Mouse (Mus musculus): ENCODE measurements at regions not wholly inside any gene's neighbourhood (a gene's known extent, or its start where the extent isn't known, plus 50 kb on each side); places are given as distances from the start of the nearest gene placed in this dataset.

DNA sequence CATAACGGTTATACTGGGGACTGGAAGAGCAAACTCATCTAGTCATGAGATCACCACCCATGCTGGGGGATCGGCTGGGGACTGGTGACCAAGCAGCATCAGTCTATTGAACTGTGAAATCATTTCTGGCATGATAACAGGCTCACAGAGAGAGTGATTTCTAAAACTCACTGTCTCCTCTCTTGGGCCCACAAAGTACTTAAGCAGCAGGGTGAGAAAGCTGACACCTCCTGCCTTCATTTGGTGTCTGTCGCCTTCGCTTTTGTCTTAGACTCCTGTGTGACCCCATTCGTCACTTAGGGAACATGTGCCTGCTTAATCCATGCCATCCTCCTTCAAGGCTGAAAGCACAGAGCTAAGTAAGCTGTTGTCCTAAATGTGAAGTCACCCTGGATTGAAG, 154.3 kb upstream of the Mylip start:
- Histone ChIP-seq H3K27me3 (ENCODE audit: control insufficient read depth, insufficient read depth, low read length) (no peaks in the 10 kb centered on the region), H3K4me1 (ENCODE audit: control insufficient read depth, insufficient read depth, low read length) (no peaks in the 10 kb centered on the region), H3K36me3 (ENCODE audit: control insufficient read depth, insufficient read depth, low read length) (no peaks in the 10 kb centered on the region), H3K4me2 (no peak overlapping the region), H3K4me3 (ENCODE audit: low read depth, low read length) (no peak overlapping the region), H3K27ac (ENCODE audit: low read depth, low read length) (no peak overlapping the region), H3K9ac (ENCODE audit: low read depth, low read length) (no peak overlapping the region), H3K9me3 (replicated peaks; ENCODE audit: control insufficient read depth, low read length) (no peaks in the 10 kb centered on the region)
- no peak for ATAC-seq (replicated peaks; ENCODE audit: insufficient number of reproducible peaks, low FRiP score, low TSS enrichment)
- WGBS (ENCODE audit: insufficient replicate concordance): 61% methylated on average over 5 of the region's 5 CpGs

DNA sequence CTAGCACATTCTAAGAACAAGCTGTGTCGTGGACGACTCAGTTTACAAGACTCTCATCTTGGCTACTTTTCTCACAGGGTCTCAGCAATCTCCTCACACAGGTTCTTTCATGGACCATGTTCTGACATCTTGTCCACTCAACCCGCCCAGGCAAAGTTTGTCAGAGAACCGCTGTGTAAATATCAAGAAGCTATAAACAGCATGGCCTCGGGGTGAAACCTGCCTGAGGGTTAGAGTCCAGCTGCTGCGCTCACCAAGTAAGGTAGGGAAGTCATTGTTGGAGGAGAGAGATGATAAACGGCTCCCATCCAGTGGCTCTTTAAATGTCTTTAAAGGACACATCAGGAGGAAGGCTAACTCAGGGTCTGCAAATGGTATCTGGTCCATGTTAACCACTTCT, 151.3 kb upstream of the Mylip start:
- no peak overlapping the region for H3K4me2 ChIP-seq
- WGBS (ENCODE audit: insufficient replicate concordance): 70% methylated on average over 7 of the region's 7 CpGs
- no peak overlapping the region for H3K27ac ChIP-seq (ENCODE audit: low read depth, low read length)
- no peaks in the 10 kb centered on the region for H3K4me1 ChIP-seq (ENCODE audit: control insufficient read depth, insufficient read depth, low read length)
- no peaks in the 10 kb centered on the region for H3K27me3 ChIP-seq (ENCODE audit: control insufficient read depth, insufficient read depth, low read length)
- no peak overlapping the region for H3K4me3 ChIP-seq (ENCODE audit: low read depth, low read length)
- H3K9me3 ChIP-seq (replicated peaks; ENCODE audit: control insufficient read depth, low read length): no peaks in the 10 kb centered on the region
- no peak for ATAC-seq (replicated peaks; ENCODE audit: insufficient number of reproducible peaks, low FRiP score, low TSS enrichment)
- no peak overlapping the region for H3K9ac ChIP-seq (ENCODE audit: low read depth, low read length)
- H3K36me3 ChIP-seq (ENCODE audit: control insufficient read depth, insufficient read depth, low read length): no peaks in the 10 kb centered on the region

DNA sequence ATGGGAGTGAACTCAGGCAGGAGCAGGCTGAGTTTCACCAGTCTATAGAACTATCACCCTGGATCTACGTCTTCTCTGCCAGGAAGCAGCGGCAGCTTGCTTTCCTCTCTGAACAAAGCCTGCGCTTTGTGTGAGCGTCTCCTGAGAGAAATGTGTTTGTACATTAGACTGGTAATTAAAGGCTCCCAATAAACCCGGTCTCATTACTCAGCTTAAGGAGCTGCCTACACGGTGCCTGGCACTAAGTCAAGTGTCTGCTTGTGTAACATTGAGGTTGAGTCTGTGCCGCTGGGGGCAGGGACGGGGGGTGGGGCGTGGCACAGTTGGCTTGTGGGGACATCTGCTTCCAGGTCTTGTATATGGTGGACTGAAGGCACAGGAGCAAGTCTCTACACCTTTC, 150.4 kb upstream of the Mylip start:
- no peak for ATAC-seq (replicated peaks; ENCODE audit: insufficient number of reproducible peaks, low FRiP score, low TSS enrichment)
- Histone ChIP-seq H3K4me2 (no peak overlapping the region), H3K4me1 (ENCODE audit: control insufficient read depth, insufficient read depth, low read length) (no peaks in the 10 kb centered on the region), H3K27me3 (ENCODE audit: control insufficient read depth, insufficient read depth, low read length) (no peaks in the 10 kb centered on the region), H3K9ac (ENCODE audit: low read depth, low read length) (no peak overlapping the region), H3K36me3 (ENCODE audit: control insufficient read depth, insufficient read depth, low read length) (no peaks in the 10 kb centered on the region), H3K4me3 (ENCODE audit: low read depth, low read length) (no peak overlapping the region), H3K9me3 (replicated peaks; ENCODE audit: control insufficient read depth, low read length) (no peaks in the 10 kb centered on the region), H3K27ac (ENCODE audit: low read depth, low read length) (no peak overlapping the region)
- WGBS (ENCODE audit: insufficient replicate concordance): 77% methylated on average over 9 of the region's 9 CpGs

DNA sequence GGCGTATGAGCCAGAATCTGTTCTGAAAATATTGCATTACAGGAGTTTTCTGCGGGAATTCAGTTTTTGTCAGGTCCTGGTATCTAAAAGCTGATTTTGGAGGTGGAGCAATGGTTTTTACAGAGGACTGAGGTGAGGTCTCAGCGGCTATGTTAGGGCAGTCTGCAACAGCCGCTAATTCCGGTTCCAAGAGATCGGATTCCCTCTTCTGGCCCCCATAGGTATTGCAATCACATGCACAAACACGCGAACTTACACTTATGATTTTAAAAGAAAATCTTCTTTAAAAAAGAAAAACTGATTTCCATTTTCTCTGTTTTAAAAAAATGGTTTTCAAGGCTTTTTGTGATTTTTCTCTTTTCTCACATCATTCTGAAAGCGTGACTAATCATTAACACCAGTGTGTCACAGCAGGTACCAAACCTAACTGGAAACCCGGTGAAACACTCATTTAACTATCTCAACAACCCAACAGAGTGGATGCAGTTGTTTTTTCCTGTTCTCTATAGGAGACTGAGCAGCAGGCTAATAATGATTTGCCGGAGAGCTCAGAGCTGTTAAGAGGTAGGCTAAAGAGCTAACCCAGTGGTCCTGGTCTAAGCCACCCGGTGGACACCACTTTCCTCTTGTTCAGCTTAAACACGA, 149.4 kb upstream of the Mylip start:
- Histone ChIP-seq H3K4me2 (no peak overlapping the region), H3K9ac (ENCODE audit: low read depth, low read length) (no peak overlapping the region), H3K4me3 (ENCODE audit: low read depth, low read length) (no peak overlapping the region), H3K4me1 (ENCODE audit: control insufficient read depth, insufficient read depth, low read length) (no peaks in the 10 kb centered on the region), H3K27me3 (ENCODE audit: control insufficient read depth, insufficient read depth, low read length) (no peaks in the 10 kb centered on the region), H3K36me3 (ENCODE audit: control insufficient read depth, insufficient read depth, low read length) (no peaks in the 10 kb centered on the region), H3K27ac (ENCODE audit: low read depth, low read length) (no peak overlapping the region), H3K9me3 (replicated peaks; ENCODE audit: control insufficient read depth, low read length) (no peaks in the 10 kb centered on the region)
- WGBS (ENCODE audit: insufficient replicate concordance): 68% methylated on average over 13 of the region's 13 CpGs
- ATAC-seq (replicated peaks; ENCODE audit: insufficient number of reproducible peaks, low FRiP score, low TSS enrichment): no peak

DNA sequence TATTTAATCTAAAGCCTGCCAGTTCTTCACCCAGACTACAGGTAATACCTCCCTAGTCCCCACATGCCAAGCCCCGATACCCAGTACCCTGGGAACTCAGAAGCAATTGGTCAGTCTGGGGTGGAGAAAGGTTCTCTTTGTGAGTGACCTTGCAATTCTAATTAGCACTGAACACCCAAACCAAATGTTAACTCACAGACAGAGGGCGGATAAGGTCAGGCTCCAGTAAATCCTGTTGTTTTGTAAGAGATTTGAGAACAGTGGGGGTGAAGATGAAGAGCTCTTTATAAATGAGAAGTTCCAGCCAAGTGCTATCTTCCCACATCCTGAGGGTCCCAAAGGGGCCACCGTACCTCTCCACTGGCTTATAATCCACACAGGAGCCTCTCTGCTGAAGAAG, 147.3 kb upstream of the Mylip start:
- H3K27ac ChIP-seq (ENCODE audit: low read depth, low read length): no peak overlapping the region
- H3K4me1 ChIP-seq (ENCODE audit: control insufficient read depth, insufficient read depth, low read length): no peaks in the 10 kb centered on the region
- no peaks in the 10 kb centered on the region for H3K36me3 ChIP-seq (ENCODE audit: control insufficient read depth, insufficient read depth, low read length)
- 67% methylated on average over 3 of the region's 3 CpGs for WGBS (ENCODE audit: insufficient replicate concordance)
- no peaks in the 10 kb centered on the region for H3K9me3 ChIP-seq (replicated peaks; ENCODE audit: control insufficient read depth, low read length)
- no peak overlapping the region for H3K4me2 ChIP-seq
- H3K4me3 ChIP-seq (ENCODE audit: low read depth, low read length): no peak overlapping the region
- ATAC-seq (replicated peaks; ENCODE audit: insufficient number of reproducible peaks, low FRiP score, low TSS enrichment): no peak
- H3K27me3 ChIP-seq (ENCODE audit: control insufficient read depth, insufficient read depth, low read length): no peaks in the 10 kb centered on the region
- H3K9ac ChIP-seq (ENCODE audit: low read depth, low read length): no peak overlapping the region

DNA sequence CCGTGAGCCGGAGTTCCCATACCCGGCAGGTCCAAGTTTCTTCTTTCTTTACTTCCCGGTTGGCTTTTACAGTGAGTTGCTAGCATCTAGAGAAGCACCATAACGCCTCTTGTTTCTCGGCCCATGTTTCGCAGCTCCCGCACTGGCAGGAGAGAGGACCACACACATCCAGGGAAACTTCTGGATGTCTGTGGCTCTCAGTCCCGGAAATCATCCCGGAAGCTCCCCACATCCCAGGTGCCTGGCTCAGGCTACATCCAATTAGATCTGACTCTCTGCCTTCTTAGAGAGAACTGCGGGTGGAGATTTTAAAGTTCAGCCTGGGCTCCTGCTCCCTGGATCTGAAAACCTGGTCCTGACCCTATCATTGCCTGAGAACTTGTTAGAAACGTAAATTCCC, 146.8 kb upstream of the Mylip start:
- no peak overlapping the region for H3K9ac ChIP-seq (ENCODE audit: low read depth, low read length)
- no peak overlapping the region for H3K4me3 ChIP-seq (ENCODE audit: low read depth, low read length)
- no peak overlapping the region for H3K27ac ChIP-seq (ENCODE audit: low read depth, low read length)
- no peaks in the 10 kb centered on the region for H3K36me3 ChIP-seq (ENCODE audit: control insufficient read depth, insufficient read depth, low read length)
- H3K4me1 ChIP-seq (ENCODE audit: control insufficient read depth, insufficient read depth, low read length): no peaks in the 10 kb centered on the region
- no peaks in the 10 kb centered on the region for H3K27me3 ChIP-seq (ENCODE audit: control insufficient read depth, insufficient read depth, low read length)
- WGBS (ENCODE audit: insufficient replicate concordance): 64% methylated on average over 12 of the region's 12 CpGs
- ATAC-seq (replicated peaks; ENCODE audit: insufficient number of reproducible peaks, low FRiP score, low TSS enrichment): no peak
- no peak overlapping the region for H3K4me2 ChIP-seq
- no peaks in the 10 kb centered on the region for H3K9me3 ChIP-seq (replicated peaks; ENCODE audit: control insufficient read depth, low read length)

DNA sequence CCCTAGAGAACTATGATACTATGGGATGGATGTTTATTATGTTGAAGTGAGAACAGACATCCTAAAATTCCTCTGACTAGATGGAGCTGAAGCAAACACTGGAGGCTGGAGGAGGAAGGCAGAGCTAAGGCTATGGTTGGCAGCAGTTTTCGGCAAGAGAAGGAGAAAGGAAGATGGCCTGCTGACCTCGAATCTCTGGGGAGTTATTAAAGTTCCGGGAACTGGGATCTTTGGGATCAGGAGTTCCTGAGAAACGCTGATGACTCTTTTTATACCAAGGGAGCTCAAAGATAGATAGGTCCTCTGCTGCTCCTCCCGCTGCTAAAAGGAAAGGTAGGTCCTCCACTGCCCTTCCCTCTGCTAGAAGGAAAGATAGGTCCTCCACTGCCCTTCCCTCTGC, 143.9 kb upstream of the Mylip start:
- WGBS (ENCODE audit: insufficient replicate concordance): 77% methylated on average over 5 of the region's 5 CpGs
- ATAC-seq (replicated peaks; ENCODE audit: insufficient number of reproducible peaks, low FRiP score, low TSS enrichment): no peak
- Histone ChIP-seq H3K4me3 (ENCODE audit: low read depth, low read length) (no peak overlapping the region), H3K9ac (ENCODE audit: low read depth, low read length) (no peak overlapping the region), H3K4me1 (ENCODE audit: control insufficient read depth, insufficient read depth, low read length) (no peaks in the 10 kb centered on the region), H3K9me3 (replicated peaks; ENCODE audit: control insufficient read depth, low read length) (no peaks in the 10 kb centered on the region), H3K27me3 (ENCODE audit: control insufficient read depth, insufficient read depth, low read length) (no peaks in the 10 kb centered on the region), H3K36me3 (ENCODE audit: control insufficient read depth, insufficient read depth, low read length) (no peaks in the 10 kb centered on the region), H3K27ac (ENCODE audit: low read depth, low read length) (no peak overlapping the region), H3K4me2 (no peak overlapping the region)

DNA sequence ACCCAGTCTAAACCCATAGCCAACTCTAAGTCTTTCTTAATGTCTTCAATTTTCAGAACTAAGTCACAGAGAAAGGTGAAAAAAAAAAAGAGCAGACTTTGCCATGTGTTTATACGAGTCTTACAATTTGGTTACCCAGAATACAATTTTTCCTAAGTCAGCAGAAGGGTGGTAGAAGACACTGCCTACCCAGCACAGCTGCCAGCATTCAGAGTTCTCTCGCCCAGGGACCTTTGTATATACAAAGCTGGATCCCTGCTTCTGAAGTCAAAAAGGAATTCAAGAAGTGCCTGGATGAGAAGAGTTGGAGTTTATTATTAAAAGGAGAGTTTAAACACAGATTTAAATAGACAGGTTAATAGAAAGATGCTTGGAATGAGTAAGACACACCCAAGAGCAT, 143.2 kb upstream of the Mylip start:
- Histone ChIP-seq H3K4me1 (ENCODE audit: control insufficient read depth, insufficient read depth, low read length) (no peaks in the 10 kb centered on the region), H3K27me3 (ENCODE audit: control insufficient read depth, insufficient read depth, low read length) (no peaks in the 10 kb centered on the region), H3K4me3 (ENCODE audit: low read depth, low read length) (no peak overlapping the region), H3K36me3 (ENCODE audit: control insufficient read depth, insufficient read depth, low read length) (no peaks in the 10 kb centered on the region), H3K9ac (ENCODE audit: low read depth, low read length) (no peak overlapping the region), H3K4me2 (no peak overlapping the region), H3K27ac (ENCODE audit: low read depth, low read length) (no peak overlapping the region), H3K9me3 (replicated peaks; ENCODE audit: control insufficient read depth, low read length) (no peaks in the 10 kb centered on the region)
- no peak for ATAC-seq (replicated peaks; ENCODE audit: insufficient number of reproducible peaks, low FRiP score, low TSS enrichment)
- WGBS (ENCODE audit: insufficient replicate concordance): 64% methylated on average over 2 of the region's 2 CpGs

DNA sequence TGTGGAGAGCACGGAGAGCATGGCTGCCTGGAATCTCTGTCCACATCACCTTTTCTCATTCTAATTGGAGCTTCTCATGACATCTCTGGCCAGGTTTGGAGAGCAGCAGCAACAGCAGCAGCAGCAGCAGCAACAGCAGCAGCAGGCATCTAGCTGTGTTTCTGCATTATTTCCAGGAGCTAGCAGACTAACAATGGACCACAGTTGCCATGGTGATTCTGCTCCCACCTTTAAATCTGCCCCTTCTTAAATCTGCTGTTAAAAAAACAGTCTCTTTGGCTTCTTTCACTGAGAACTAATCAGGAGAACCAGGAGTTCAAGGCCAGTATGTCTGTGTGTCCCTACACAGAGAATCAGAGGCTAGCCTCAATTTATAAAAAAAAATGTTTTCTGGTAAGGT, 139.5 kb upstream of the Mylip start:
- Histone ChIP-seq H3K27me3 (ENCODE audit: control insufficient read depth, insufficient read depth, low read length) (no peaks in the 10 kb centered on the region), H3K36me3 (ENCODE audit: control insufficient read depth, insufficient read depth, low read length) (no peaks in the 10 kb centered on the region), H3K9me3 (replicated peaks; ENCODE audit: control insufficient read depth, low read length) (no peaks in the 10 kb centered on the region), H3K4me3 (ENCODE audit: low read depth, low read length) (no peak overlapping the region), H3K4me1 (ENCODE audit: control insufficient read depth, insufficient read depth, low read length) (no peaks in the 10 kb centered on the region), H3K4me2 (no peak overlapping the region), H3K9ac (ENCODE audit: low read depth, low read length) (no peak overlapping the region), H3K27ac (ENCODE audit: low read depth, low read length) (no peak overlapping the region)
- WGBS (ENCODE audit: insufficient replicate concordance): 62% methylated on average over 1 of the region's 1 CpGs
- no peak for ATAC-seq (replicated peaks; ENCODE audit: insufficient number of reproducible peaks, low FRiP score, low TSS enrichment)

Measured in heart, embryonic 11.5 days (tissue).